Mouse (Mus musculus) MEL (cell line): Measurements from ENCODE around the gene Cx3cr1. TPM values are rescaled to one million over a fixed set of nuclear protein-coding genes. Genes with fewer than 3 reads are reported as not detected.

Experiments
- DNase-seq: peaks from one replicate; pipeline ENCODE4 v3.0.0; 2011; ENCODE audit warnings: low read depth, low spot score
- H3K27ac ChIP-seq: 2 replicates; pipeline ENCODE4 v1.5.1; 2012; ENCODE audit warnings: low read depth, mild to moderate bottlenecking, control low read depth, low read length, moderate library complexity; ENCODE audit not compliant: control insufficient read depth
- H3K27me3 ChIP-seq, 2 experiments: fragments of 150-350 bp in 1 of 2; sonication (generic) in 1 of 2; 2 replicates each; pipeline ENCODE4 v1.6.1; 2012; ENCODE audit warnings: low read length in 2 of 2, mild to moderate bottlenecking in 2 of 2, improper control_type of control experiment in 1 of 2, moderate library complexity in 1 of 2; ENCODE audit not compliant: insufficient read depth in 2 of 2, control insufficient read depth in 1 of 2
- H3K36me3 ChIP-seq, 2 experiments: 2 replicates each; pipeline ENCODE4 v1.6.1; 2012 to 2014; ENCODE audit warnings: low read length in 2 of 2, improper control_type of control experiment in 1 of 2, inconsistent platforms in 1 of 2, mild to moderate bottlenecking in 1 of 2; ENCODE audit not compliant: insufficient read depth in 2 of 2, control insufficient read depth in 1 of 2
- H3K4me1 ChIP-seq, 2 experiments: fragments of 150-350 bp in 1 of 2; sonication (generic) in 1 of 2; 2 replicates each; pipeline ENCODE4 v1.6.1; 2012; ENCODE audit warnings: low read length in 2 of 2, improper control_type of control experiment in 1 of 2, mild to moderate bottlenecking in 1 of 2; ENCODE audit not compliant: insufficient read depth in 2 of 2, control insufficient read depth in 1 of 2
- H3K4me3 ChIP-seq, 2 experiments: fragments of 150-350 bp in 1 of 2; sonication (generic) in 1 of 2; 2 replicates each; pipeline ENCODE4 v1.5.1; 2012; ENCODE audit warnings: low read depth in 2 of 2, low read length in 2 of 2, mild to moderate bottlenecking in 2 of 2, moderate library complexity in 2 of 2, control low read depth in 1 of 2, improper control_type of control experiment in 1 of 2; ENCODE audit not compliant: control insufficient read depth in 1 of 2, insufficient read depth in 1 of 2
- H3K79me2 ChIP-seq: 2 replicates; pipeline ENCODE4 v1.6.1; 2012; ENCODE audit warnings: mild to moderate bottlenecking, low read length, moderate library complexity; ENCODE audit not compliant: control insufficient read depth, poor library complexity, insufficient read depth
- H3K9ac ChIP-seq: 2 replicates; pipeline ENCODE4 v1.6.1; 2012; ENCODE audit warnings: low read depth, mild to moderate bottlenecking, control low read depth, low read length, moderate library complexity; ENCODE audit not compliant: control insufficient read depth, poor library complexity, severe bottlenecking
- H3K9me3 ChIP-seq: fragments of 150-350 bp; sonication (generic); replicated peaks from 2 replicates; pipeline ENCODE4 v1.6.1; 2012; ENCODE audit warnings: mild to moderate bottlenecking, low read length, improper control_type of control experiment, moderate library complexity; ENCODE audit not compliant: insufficient read depth
- BHLHE40 ChIP-seq: IDR thresholded peaks from 2 replicates; pipeline ENCODE4 v1.6.1; 2012; ENCODE audit warnings: low read depth, mild to moderate bottlenecking, inconsistent platforms, low read length, improper control_type of control experiment, borderline replicate concordance
- CHD1 ChIP-seq: IDR thresholded peaks from 2 replicates; pipeline ENCODE4 v1.6.1; 2012; ENCODE audit warnings: low read depth, mild to moderate bottlenecking, inconsistent platforms, low read length, improper control_type of control experiment
- CTCF ChIP-seq, 3 experiments: IDR thresholded peaks in 2 of 3; conservative IDR thresholded peaks in 1 of 3; 2 replicates each; pipeline ENCODE4 v1.5.1; 2011 to 2012; ENCODE audit warnings: low read length in 3 of 3, low read depth in 2 of 3, mild to moderate bottlenecking in 2 of 3, improper control_type of control experiment in 1 of 3, inconsistent platforms in 1 of 3, mixed read lengths in 1 of 3, moderate library complexity in 1 of 3; ENCODE audit not compliant: control insufficient read depth in 1 of 3, insufficient read depth in 1 of 3, poor library complexity in 1 of 3, severe bottlenecking in 1 of 3
- E2F4 ChIP-seq: IDR thresholded peaks from 2 replicates; pipeline ENCODE4 v1.6.1; 2011; ENCODE audit warnings: low read depth, low read length, improper control_type of control experiment, borderline replicate concordance
- EP300 ChIP-seq, 2 experiments: IDR thresholded peaks; 2 replicates each; pipeline ENCODE4 v1.6.1; 2011; ENCODE audit warnings: improper control_type of control experiment in 2 of 2, low read length in 2 of 2, low read depth in 1 of 2, mild to moderate bottlenecking in 1 of 2
- GABPA ChIP-seq: IDR thresholded peaks from 2 replicates; pipeline ENCODE4 v1.6.1; 2012; ENCODE audit warnings: low read depth, mild to moderate bottlenecking, inconsistent platforms, low read length, improper control_type of control experiment, moderate library complexity
- GATA1 ChIP-seq: IDR thresholded peaks from 2 replicates; pipeline ENCODE4 v1.6.1; 2011; ENCODE audit warnings: low read depth, low read length, improper control_type of control experiment
- HCFC1 ChIP-seq: IDR thresholded peaks from 2 replicates; pipeline ENCODE4 v1.6.1; 2012; ENCODE audit warnings: low read depth, mild to moderate bottlenecking, inconsistent platforms, low read length, improper control_type of control experiment, moderate library complexity
- JUND ChIP-seq: IDR thresholded peaks from 2 replicates; pipeline ENCODE4 v1.6.1; 2011; ENCODE audit warnings: low read depth, mild to moderate bottlenecking, improper control_type of control experiment, low read length
- KAT2A ChIP-seq: conservative IDR thresholded peaks from 2 replicates; pipeline ENCODE4 v1.6.1; 2012; ENCODE audit warnings: low read depth, low read length, improper control_type of control experiment, inconsistent platforms
- MAFK ChIP-seq: IDR thresholded peaks from 2 replicates; pipeline ENCODE4 v1.6.1; 2011; ENCODE audit warnings: low read depth, mild to moderate bottlenecking, low read length, improper control_type of control experiment, borderline replicate concordance
- MAX ChIP-seq: IDR thresholded peaks from 2 replicates; pipeline ENCODE4 v1.6.1; 2011; ENCODE audit warnings: low read length, improper control_type of control experiment
- MEF2A ChIP-seq: IDR thresholded peaks from 2 replicates; pipeline ENCODE4 v1.6.1; 2014; ENCODE audit warnings: low read depth, mild to moderate bottlenecking, inconsistent platforms, low read length, improper control_type of control experiment; ENCODE audit not compliant: poor library complexity, insufficient replicate concordance, severe bottlenecking; ENCODE audit errors: extremely low read depth
- MXI1 ChIP-seq: IDR thresholded peaks from 2 replicates; pipeline ENCODE4 v1.6.1; 2011; ENCODE audit warnings: mild to moderate bottlenecking, low read depth, low read length, improper control_type of control experiment
- MYB ChIP-seq: IDR thresholded peaks from 2 replicates; pipeline ENCODE4 v1.6.1; 2011; ENCODE audit warnings: mild to moderate bottlenecking, low read depth, low read length, improper control_type of control experiment
- MYC ChIP-seq: IDR thresholded peaks from 2 replicates; pipeline ENCODE4 v1.6.1; 2011; ENCODE audit warnings: low read depth, mild to moderate bottlenecking, low read length, improper control_type of control experiment, moderate library complexity
- NRF1 ChIP-seq: IDR thresholded peaks from 2 replicates; pipeline ENCODE4 v1.6.1; 2014; ENCODE audit warnings: low read depth, mild to moderate bottlenecking, inconsistent platforms, low read length, improper control_type of control experiment, moderate library complexity; ENCODE audit not compliant: poor library complexity, insufficient read depth, severe bottlenecking
- POLR2AphosphoS2 ChIP-seq: IDR thresholded peaks from 2 replicates; pipeline ENCODE4 v1.6.1; 2011; ENCODE audit warnings: low read length, improper control_type of control experiment
- RCOR1 ChIP-seq: IDR thresholded peaks from 2 replicates; pipeline ENCODE4 v1.6.1; 2012; ENCODE audit warnings: low read depth, mild to moderate bottlenecking, inconsistent platforms, low read length, improper control_type of control experiment
- TBP ChIP-seq: IDR thresholded peaks from 2 replicates; pipeline ENCODE4 v1.8.0; 2011; ENCODE audit warnings: low read depth, low read length, improper control_type of control experiment
- UBTF ChIP-seq: IDR thresholded peaks from 2 replicates; pipeline ENCODE4 v1.6.1; 2012; ENCODE audit warnings: low read depth, mild to moderate bottlenecking, inconsistent platforms, low read length, improper control_type of control experiment, moderate library complexity, borderline replicate concordance; ENCODE audit not compliant: insufficient read depth
- ZC3H11A ChIP-seq: IDR thresholded peaks from 2 replicates; pipeline ENCODE4 v1.6.1; 2012; ENCODE audit warnings: low read depth, mild to moderate bottlenecking, inconsistent platforms, low read length, improper control_type of control experiment
- ZNF384 ChIP-seq: IDR thresholded peaks from 2 replicates; pipeline ENCODE4 v1.6.1; 2012; ENCODE audit warnings: low read depth, mild to moderate bottlenecking, inconsistent platforms, low read length, improper control_type of control experiment
- polyA plus RNA-seq, 2 experiments: library from polyadenylated mRNA; stranded (reverse) in 1 of 2; unstranded in 1 of 2; fragments of >175 nt in 1 of 2; fragments of >200 nt in 1 of 2; gene quantifications; 2 replicates each; pipeline versions ENCODE4 v1.2.1 to v1.2.4; 2012; ENCODE audit warnings: low replicate concordance in 2 of 2, low read depth in 1 of 2; ENCODE audit not compliant: insufficient read length in 2 of 2, insufficient read depth in 1 of 2, missing spikeins in 1 of 2
- total RNA-seq: library from RNA; depleted of rRNA; stranded (reverse); fragments of 300-350 nt; gene quantifications from 2 replicates; pipeline ENCODE4 v1.2.3, GENCODE M21; 2012

The Cx3cr1 gene
- total and polyA plus RNA-seq, 3 experiments: not detected

- Histone ChIP-seq H3K79me2 (no peaks in the 10 kb centered on the region), H3K36me3 (no peaks in the 10 kb centered on the region), H3K4me3 (no peak overlapping the region), H3K9ac (no peak overlapping the region), H3K27ac (no peak overlapping the region), H3K9me3 (no peaks in the 10 kb centered on the region), H3K27me3 (peaks cover 0 to 1% of the 10 kb centered on the region in 2 experiments; a peak in 1 of 4 replicates), H3K4me1 (no peaks in the 10 kb centered on the region)
- TF ChIP-seq UBTF (no peak), RCOR1 (no peak), MYC (no peak), BHLHE40 (no peak), NRF1 (no peak), ZNF384 (no peak), E2F4 (no peak), GABPA (no peak), MAX (no peak), CHD1 (no peak), POLR2AphosphoS2 (no peak), ZC3H11A (no peak), GATA1 (no peak), CTCF (IDR thresholded peaks at IDR 0.05 in 2 of 3, conservative IDR thresholded peaks at IDR 0.05 in 1 of 3; ENCODE audit: control insufficient read depth in 1 of 3, insufficient read depth in 1 of 3, low read depth in 2 of 3, low read length in 3 of 3, poor library complexity in 1 of 3, severe bottlenecking in 1 of 3) (no peak), JUND (no peak)
- DNase-seq: no peak
These were observed 20.3 kb downstream of the Cx3cr1 start for GRCm38 (mm10) chr9:120049407-120049806.

DNA sequence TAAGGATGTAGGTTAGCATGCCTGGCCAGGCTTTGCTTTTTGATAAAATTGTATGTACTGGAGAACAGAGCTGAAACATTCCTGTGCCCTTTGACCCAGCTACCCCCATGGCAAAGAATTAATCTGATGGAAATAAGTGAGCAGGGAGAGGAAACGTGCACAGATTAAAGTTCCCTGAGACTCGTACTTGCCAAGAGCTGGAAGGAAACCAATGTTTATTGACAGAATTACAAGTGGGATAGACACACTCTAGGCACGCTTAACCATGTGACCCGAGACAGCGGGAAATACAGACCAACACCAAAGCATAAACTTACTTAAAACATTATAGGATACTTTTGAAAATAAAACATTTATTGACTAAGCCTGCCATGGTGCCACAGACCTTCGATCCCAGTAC is 21.2 kb downstream of the Cx3cr1 start:
- Histone ChIP-seq H3K27ac (no peak overlapping the region), H3K4me3 (no peak overlapping the region)
- TF ChIP-seq CTCF (IDR thresholded peaks at IDR 0.05 in 2 of 3, conservative IDR thresholded peaks at IDR 0.05 in 1 of 3; ENCODE audit: control insufficient read depth in 1 of 3, insufficient read depth in 1 of 3, low read depth in 2 of 3, low read length in 3 of 3, poor library complexity in 1 of 3, severe bottlenecking in 1 of 3) (no peak), NRF1 (no peak), MYB (no peak), GATA1 (no peak), MEF2A (no peak), E2F4 (no peak), TBP (no peak), MXI1 (no peak), KAT2A (no peak), HCFC1 (no peak), MAFK (no peak), EP300 (IDR thresholded peaks at IDR 0.05; ENCODE audit: low read depth in 1 of 2, low read length in 2 of 2) (no peak), GABPA (no peak)
- TF ChIP-seq, all 39 proteins: peak for 0
- H3K79me2 ChIP-seq: no peaks in the 10 kb centered on the region
- no peaks in the 10 kb centered on the region for H3K4me1 ChIP-seq
- H3K36me3 ChIP-seq: no peaks in the 10 kb centered on the region
- DNase-seq: no peak
- no peak overlapping the region for H3K9ac ChIP-seq
- no peaks in the 10 kb centered on the region for H3K9me3 ChIP-seq
- peaks cover 0 to 1% of the 10 kb centered on the region in 2 experiments; a peak in 1 of 4 replicates for H3K27me3 ChIP-seq
